ENCODE assay signal across 8 mouse cellular contexts in the genomic region with DNA sequence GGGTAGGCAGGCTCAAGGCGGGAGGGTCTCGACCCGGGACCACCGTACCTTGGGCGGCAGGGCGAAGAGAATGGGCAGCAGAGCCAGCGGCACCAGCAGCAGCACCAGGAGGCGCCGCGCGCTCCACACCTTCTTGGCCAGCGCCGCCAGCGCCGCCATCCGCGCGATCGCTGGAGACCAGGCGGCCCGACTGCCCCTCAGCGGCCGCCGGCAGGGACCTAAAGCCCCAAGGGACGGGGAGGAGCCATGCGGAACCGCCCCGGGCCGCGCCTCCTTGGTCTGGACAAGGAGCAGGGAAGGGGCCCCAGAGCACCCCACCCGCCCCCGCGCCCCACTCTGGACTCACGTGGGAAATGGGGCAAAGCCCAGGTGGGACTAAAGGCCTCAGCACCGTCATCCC. TPM values are rescaled to one million over a fixed set of nuclear protein-coding genes. Genes with fewer than 3 reads are reported as not detected.
DNase-seq lines count a peak whose midpoint lies in the region; ATAC-seq and TF ChIP-seq lines count a peak whose summit lies in the region.

A gene (minus strand): TSS at position 228 of the 400 bp plus-strand sequence.

- H3K9me3 ChIP-seq in hindbrain, embryonic 16.5 days (ENCODE audit: control insufficient read depth, low read length), result no peaks in the 10 kb centered on the region
- no peaks in the 10 kb centered on the region for H3K9me3 ChIP-seq in limb, embryonic 13.5 days
- H3K9me3 ChIP-seq in neural tube, embryonic 15.5 days (replicated peaks), result no peaks in the 10 kb centered on the region

- 1% methylated on average over 16 of the region's 35 CpGs for WGBS in hindbrain, embryonic 16.5 days
- WGBS in limb, embryonic 13.5 days, result 2% methylated on average over 32 of the region's 35 CpGs
- WGBS in neural tube, embryonic 15.5 days, result under 1% methylated on average over 34 of the region's 35 CpGs

- TF ChIP-seq POLR2A in brain, embryonic 14.5 days (IDR thresholded peaks at IDR 0.05; ENCODE audit: borderline replicate concordance, extremely low read depth, insufficient read depth, insufficient read length, poor library complexity, severe bottlenecking), result no peak

- peak within 1 kb of the TSS; percentile 29 for H3K4me3 ChIP-seq in hindbrain, embryonic 16.5 days (ENCODE audit: low read length)
- peak within 1 kb of the TSS; percentile 16; the same call in 1 of the 2 replicates for H3K4me3 ChIP-seq in limb, embryonic 13.5 days
- H3K4me3 ChIP-seq in neural tube, embryonic 15.5 days (replicated peaks), result peak within 1 kb of the TSS; percentile 26

- H3K27ac ChIP-seq in hindbrain, embryonic 16.5 days (ENCODE audit: low read depth, low read length), result no peak within 1 kb of the TSS
- no peak within 1 kb of the TSS for H3K27ac ChIP-seq in limb, embryonic 13.5 days
- no peak within 1 kb of the TSS for H3K27ac ChIP-seq in neural tube, embryonic 15.5 days (replicated peaks)

- peak within 1 kb of the TSS; percentile 36 for H3K9ac ChIP-seq in hindbrain, embryonic 16.5 days (ENCODE audit: low read depth, low read length)
- peak within 1 kb of the TSS; percentile 45; the same call in 1 of the 2 replicates for H3K9ac ChIP-seq in limb, embryonic 13.5 days
- H3K9ac ChIP-seq in neural tube, embryonic 15.5 days (replicated peaks), result 0 out of 2 replicates have a peak within 1 kb of the TSS, but pooled peaks have one; percentile 23

- no peaks in the 10 kb centered on the region; the same call in 1 of the 2 replicates for H3K27me3 ChIP-seq in hindbrain, embryonic 16.5 days (replicated peaks; ENCODE audit: control insufficient read depth, insufficient read depth, low read length)
- peaks cover 54% of the 10 kb centered on the region for H3K27me3 ChIP-seq in limb, embryonic 13.5 days
- peaks cover 24% of the 10 kb centered on the region for H3K27me3 ChIP-seq in neural tube, embryonic 15.5 days (replicated peaks)

- no peaks in the 10 kb centered on the region; the same call in none of the 2 replicates for H3K4me1 ChIP-seq in hindbrain, embryonic 16.5 days (ENCODE audit: control insufficient read depth, insufficient read depth, low read depth, low read length)
- 0 out of 2 replicates have a peak, but pooled peaks cover 3% of the 10 kb centered on the region for H3K4me1 ChIP-seq in limb, embryonic 13.5 days
- H3K4me1 ChIP-seq in neural tube, embryonic 15.5 days, result peaks cover 5% of the 10 kb centered on the region

- H3K36me3 ChIP-seq in hindbrain, embryonic 16.5 days (ENCODE audit: control insufficient read depth, insufficient read depth, low read length), result no peaks in the 10 kb centered on the region
- no peaks in the 10 kb centered on the region for H3K36me3 ChIP-seq in limb, embryonic 13.5 days
- no peaks in the 10 kb centered on the region for H3K36me3 ChIP-seq in neural tube, embryonic 15.5 days

- H3K4me2 ChIP-seq in hindbrain, embryonic 16.5 days (ENCODE audit: low read length), result peak within 1 kb of the TSS; percentile 53
- peak within 1 kb of the TSS; percentile 39 for H3K4me2 ChIP-seq in limb, embryonic 13.5 days (replicated peaks)
- H3K4me2 ChIP-seq in neural tube, embryonic 15.5 days, result peak within 1 kb of the TSS; percentile 54

- no peak for TF ChIP-seq CTCF in brain, embryonic 14.5 days (IDR thresholded peaks at IDR 0.05; ENCODE audit: borderline replicate concordance, extremely low read depth, insufficient read depth, insufficient read length)

- no peak for DNase-seq in frontal cortex, adult 2 months (ENCODE audit: extremely low spot score in 1 of 2, low spot score in 1 of 2)
- peak; percentile 30 for DNase-seq in brain, embryonic 14.5 days (ENCODE audit: low read depth)
- no peak for DNase-seq in spleen, postnatal 14 days (ENCODE audit: low spot score in 2 of 2)
- DNase-seq in urinary bladder, postnatal 10 days (ENCODE audit: low spot score), result no peak

- no peak for ATAC-seq in frontal cortex, adult (ENCODE audit: low TSS enrichment)
- no peak for ATAC-seq in hindbrain, embryonic 16.5 days
- no peak for ATAC-seq in limb, embryonic 13.5 days (ENCODE audit: low FRiP score, low read depth)
- no peak for ATAC-seq in neural tube, embryonic 15.5 days (ENCODE audit: low FRiP score)

RNA-seq across cellular contexts. Expression of the gene that starts here (rescaled TPM):
- 30.1 and 33.8 TPM in 2 replicates for polyA plus RNA-seq in frontal cortex, adult 2 months (2012; rRNA removed)
- polyA plus RNA-seq in brain, embryonic 14.5 days (2012; rRNA removed), result 4.7 and 5.1 TPM in 2 replicates
- polyA plus RNA-seq in hindbrain, embryonic 16.5 days (2015; fragmentation: Nextera tagmentation; extraction: Ambion mirVana), result 11.7 and 13.1 TPM in 2 replicates
- polyA plus RNA-seq in limb, embryonic 13.5 days (2015; fragmentation: Nextera tagmentation; extraction: Ambion mirVana), result 0.13 and 0.15 TPM in 2 replicates
- polyA plus RNA-seq in neural tube, embryonic 15.5 days (2015; fragmentation: Nextera tagmentation; extraction: Ambion mirVana), result 2.8 and 3.5 TPM in 2 replicates
